Mouse (Mus musculus): ENCODE results near the gene Ap2m1. TPM values are rescaled to one million over a fixed set of nuclear protein-coding genes. Genes with fewer than 3 reads are reported as not detected.

Gene Ap2m1
- polyA plus RNA-seq, 1 experiment from 2014 or later, result 502 TPM

Other genes starting within 250 kb of the Ap2m1 start
- 65.8 and 70.9 TPM in 2 replicates for gene Parl, start 233.1 kb upstream of the Ap2m1 start, polyA plus RNA-seq (2014; fragmentation: Nextera tagmentation; extraction: Ambion mirVana)
- gene Cyp2ab1, start 210.1 kb upstream of the Ap2m1 start, polyA plus RNA-seq (2014; fragmentation: Nextera tagmentation; extraction: Ambion mirVana), result not detected in 2 replicates
- gene Abcc5, start 109.1 kb upstream of the Ap2m1 start, polyA plus RNA-seq (2014; fragmentation: Nextera tagmentation; extraction: Ambion mirVana), result 64.6 and 68.6 TPM in 2 replicates
- gene Eif2b5, start 36.7 kb upstream of the Ap2m1 start, polyA plus RNA-seq (2014; fragmentation: Nextera tagmentation; extraction: Ambion mirVana), result 67.3 and 69.6 TPM in 2 replicates
- gene Dvl3, start 18.5 kb upstream of the Ap2m1 start, polyA plus RNA-seq (2014; fragmentation: Nextera tagmentation; extraction: Ambion mirVana), result 20.7 and 21.0 TPM in 2 replicates
- 37.1 and 46.0 TPM in 2 replicates for gene Abcf3, start 13.1 kb downstream of the Ap2m1 start, polyA plus RNA-seq (2014; fragmentation: Nextera tagmentation; extraction: Ambion mirVana)
- 0.23 and 0.54 TPM in 2 replicates for gene Vwa5b2, start 54.0 kb downstream of the Ap2m1 start, polyA plus RNA-seq (2014; fragmentation: Nextera tagmentation; extraction: Ambion mirVana)
- gene Eef1akmt4, start 76.1 kb downstream of the Ap2m1 start, polyA plus RNA-seq (2014; fragmentation: Nextera tagmentation; extraction: Ambion mirVana), result 19.4 TPM in 2 replicates
- 0.14 TPM in 1 of 2 replicates, not detected in the other for gene Gm49333, start 76.1 kb downstream of the Ap2m1 start, polyA plus RNA-seq (2014; fragmentation: Nextera tagmentation; extraction: Ambion mirVana)
- gene Alg3, start 76.3 kb downstream of the Ap2m1 start, polyA plus RNA-seq (2014; fragmentation: Nextera tagmentation; extraction: Ambion mirVana), result 29.3 and 31.4 TPM in 2 replicates
- 0.40 and 0.57 TPM in 2 replicates for gene Camk2n2, start 85.8 kb downstream of the Ap2m1 start, polyA plus RNA-seq (2014; fragmentation: Nextera tagmentation; extraction: Ambion mirVana)
- gene Ece2, start 94.3 kb downstream of the Ap2m1 start, polyA plus RNA-seq (2014; fragmentation: Nextera tagmentation; extraction: Ambion mirVana), result 0.22 and 0.53 TPM in 2 replicates
- 217 and 231 TPM in 2 replicates for gene Psmd2, start 116.2 kb downstream of the Ap2m1 start, polyA plus RNA-seq (2014; fragmentation: Nextera tagmentation; extraction: Ambion mirVana)
- gene Eif4g1, start 132.8 kb downstream of the Ap2m1 start, polyA plus RNA-seq (2014; fragmentation: Nextera tagmentation; extraction: Ambion mirVana), result 96.6 and 107 TPM in 2 replicates
- 7.1 and 7.2 TPM in 2 replicates for gene Fam131a, start 157.8 kb downstream of the Ap2m1 start, polyA plus RNA-seq (2014; fragmentation: Nextera tagmentation; extraction: Ambion mirVana)
- 53.2 and 58.4 TPM in 2 replicates for gene Polr2h, start 182.2 kb downstream of the Ap2m1 start, polyA plus RNA-seq (2014; fragmentation: Nextera tagmentation; extraction: Ambion mirVana)
- gene Clcn2, start 182.3 kb downstream of the Ap2m1 start, polyA plus RNA-seq (2014; fragmentation: Nextera tagmentation; extraction: Ambion mirVana), result 4.0 and 5.1 TPM in 2 replicates
- 0.67 and 0.70 TPM in 2 replicates for gene Chrd, start 197.6 kb downstream of the Ap2m1 start, polyA plus RNA-seq (2014; fragmentation: Nextera tagmentation; extraction: Ambion mirVana)
- gene Thpo, start 199.0 kb downstream of the Ap2m1 start, polyA plus RNA-seq (2014; fragmentation: Nextera tagmentation; extraction: Ambion mirVana), result 0.34 TPM in 1 of 2 replicates, not detected in the other